Mouse (Mus musculus) A20 (cell line): Measurements from ENCODE around the gene Spdl1.

Experiments
- DNase-seq: peaks from one replicate; pipeline ENCODE4 v3.0.0-alpha.2; 2011; ENCODE audit warnings: low read depth, low spot score

Gene Spdl1

GRCm38 (mm10) chr11:34759582-34759981, 73.9 kb downstream of the Spdl1 start:
- no peak for DNase-seq
